Mouse (Mus musculus): ENCODE measurements around the gene P4ha3. TPM values are rescaled to one million over a fixed set of nuclear protein-coding genes. Genes with fewer than 3 reads are reported as not detected.

The P4ha3 gene
- total RNA-seq, 2 experiments from 2014 or later, result 0.61 to 0.75 TPM

Other genes starting within 250 kb of the P4ha3 start
- 1 to 10 TPM; 5.1 to 5.3 TPM for gene Pold3, start 164.0 kb upstream of the P4ha3 start, total RNA-seq (2021)
- 1 to 10 TPM; 4.1 to 4.2 TPM for gene Lipt2, start 126.2 kb upstream of the P4ha3 start, total RNA-seq (2021)
- under 1 TPM in 1 of 2 experiments, not detected in 1; 0.70 TPM for gene Kcne3, start 109.0 kb upstream of the P4ha3 start, total RNA-seq (2021)
- gene Pgm2l1, start 58.1 kb upstream of the P4ha3 start, total RNA-seq (2021), result 10 to 100 TPM; 13.0 to 15.0 TPM
- 1 to 10 TPM; 5.3 to 5.4 TPM for gene C2cd3, start 86.7 kb downstream of the P4ha3 start, total RNA-seq (2021)
- gene Ppme1, start 86.8 kb downstream of the P4ha3 start, total RNA-seq (2021), result 10 to 100 TPM; 22.3 to 25.2 TPM
- 100 to 1,000 TPM; 105 to 189 TPM for gene Ucp3, start 187.5 kb downstream of the P4ha3 start, total RNA-seq (2021)
- gene Ucp2, start 207.8 kb downstream of the P4ha3 start, total RNA-seq (2021), result 10 to 100 TPM; 31.0 to 52.5 TPM
- not detected for gene Dnajb13, start 229.4 kb downstream of the P4ha3 start, total RNA-seq (2021)

Measured in gastrocnemius, postnatal 25 days (tissue).